Mouse (Mus musculus): Measurements from ENCODE around the gene Cib1.

DNA sequence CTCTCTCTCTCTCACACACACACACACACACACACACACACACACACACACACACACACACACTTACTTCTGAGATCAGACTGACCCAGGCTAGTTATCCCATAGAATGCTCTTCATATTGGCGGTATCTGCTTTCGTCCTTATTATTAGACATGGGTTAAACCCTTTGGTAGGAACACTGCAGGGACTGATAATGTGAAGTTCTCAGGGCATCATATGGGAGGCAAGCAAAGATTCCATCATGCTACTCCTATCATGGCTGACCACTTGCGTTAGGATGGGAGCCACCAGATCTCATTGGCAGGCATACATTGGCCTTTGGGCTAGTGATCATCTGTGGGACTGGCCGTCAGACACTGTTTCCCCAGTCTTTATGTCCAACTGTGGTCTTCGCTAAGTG lies 37.5 kb downstream of the Cib1 start:
- no peak for TF ChIP-seq GATA1 (IDR thresholded peaks at IDR 0.05; ENCODE audit: borderline replicate concordance, low read length)
- no peak for TF ChIP-seq FLI1 (IDR thresholded peaks at IDR 0.05; ENCODE audit: low read length)

All from megakaryocyte, embryonic 14.5 days (primary cell).